Mouse (Mus musculus): ENCODE data around the gene Nat9. TPM values are rescaled to one million over a fixed set of nuclear protein-coding genes. Genes with fewer than 3 reads are reported as not detected.

Nat9 gene
- polyA plus RNA-seq, 1 experiment from 2014 or later = 13.8 TPM

DNA sequence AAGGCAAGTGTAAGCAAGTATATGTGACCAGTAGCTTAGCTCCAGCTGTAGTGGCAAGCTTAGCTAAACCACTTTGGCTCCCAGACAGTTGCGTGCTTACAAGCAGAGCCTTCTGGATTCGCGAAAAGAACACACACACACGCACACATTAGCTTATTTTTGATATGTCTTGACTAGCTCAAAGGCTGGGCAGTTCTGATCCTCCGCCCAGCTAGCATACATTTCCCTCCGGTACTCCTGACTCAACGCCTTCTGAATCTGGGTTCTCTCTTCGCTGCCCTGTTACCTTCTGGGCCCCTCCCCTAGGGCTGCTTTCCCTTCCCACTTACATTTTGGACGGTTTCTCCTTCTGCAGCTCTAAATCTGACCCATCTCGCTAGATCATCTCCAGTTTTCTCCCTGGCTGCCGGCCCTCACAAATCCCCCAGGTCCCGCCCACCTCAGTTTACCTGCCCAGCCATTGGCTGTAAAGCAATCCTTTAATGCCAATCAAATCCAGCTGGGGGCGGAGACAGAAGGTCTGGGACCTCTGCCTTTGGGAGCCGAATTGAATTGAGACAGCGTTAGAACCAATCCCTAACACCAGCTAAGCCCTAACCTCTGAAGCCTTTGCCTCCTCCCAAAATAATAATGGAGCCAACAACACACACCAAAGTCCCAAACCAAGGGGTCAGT is 35.8 kb downstream of the Nat9 start:
- ATAC-seq (ENCODE audit: extremely low read depth, insufficient number of reproducible peaks, low FRiP score, low TSS enrichment) = no peak
- Histone ChIP-seq H3K27me3 (replicated peaks) (peaks cover 58% of the 10 kb centered on the region), H3K4me2 (peak overlapping the region; percentile 69), H3K4me3 (peak overlapping the region; percentile 43), H3K4me1 (peaks cover 21% of the 10 kb centered on the region), H3K36me3 (no peaks in the 10 kb centered on the region), H3K9me3 (peaks cover 4% of the 10 kb centered on the region; the same call in 1 of the 2 replicates), H3K9ac (peak overlapping the region; percentile 69), H3K27ac (replicated peaks) (no peak overlapping the region)
- 8% methylated on average over 15 of the region's 15 CpGs for WGBS

DNA sequence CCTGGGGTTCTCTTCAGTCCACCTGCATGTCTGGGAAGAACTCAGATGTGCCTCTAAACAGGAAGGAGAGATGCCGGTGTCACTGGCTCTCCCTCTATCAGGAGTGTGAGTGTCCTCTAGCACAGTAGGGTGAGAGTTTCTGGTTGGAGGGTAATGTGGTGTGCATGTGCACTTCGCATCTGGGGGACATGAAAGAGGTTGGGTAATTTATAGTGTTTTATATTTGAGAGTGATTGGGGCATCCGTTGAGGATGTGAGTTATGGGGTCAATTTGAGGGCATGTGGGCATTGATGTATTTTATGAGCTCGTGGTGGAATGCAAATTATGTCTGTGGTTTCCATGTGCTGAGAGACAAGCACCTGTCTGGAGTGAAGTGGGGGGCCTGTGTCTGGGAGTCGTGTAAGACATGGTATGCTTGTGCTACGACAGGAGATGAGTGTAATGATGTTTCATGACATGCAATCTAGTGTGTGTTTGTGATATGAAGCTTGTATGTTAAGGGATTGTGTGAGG is 36.9 kb downstream of the Nat9 start:
- H3K4me2 ChIP-seq = no peak overlapping the region
- H3K27ac ChIP-seq (replicated peaks) = no peak overlapping the region
- WGBS = 55% methylated on average over 6 of the region's 6 CpGs
- H3K27me3 ChIP-seq (replicated peaks) = peaks cover 47% of the 10 kb centered on the region
- ATAC-seq (ENCODE audit: extremely low read depth, insufficient number of reproducible peaks, low FRiP score, low TSS enrichment) = no peak
- no peaks in the 10 kb centered on the region for H3K36me3 ChIP-seq
- H3K4me1 ChIP-seq = peaks cover 21% of the 10 kb centered on the region
- peaks cover 4% of the 10 kb centered on the region; the same call in 1 of the 2 replicates for H3K9me3 ChIP-seq
- no peak overlapping the region for H3K9ac ChIP-seq
- no peak overlapping the region for H3K4me3 ChIP-seq

DNA sequence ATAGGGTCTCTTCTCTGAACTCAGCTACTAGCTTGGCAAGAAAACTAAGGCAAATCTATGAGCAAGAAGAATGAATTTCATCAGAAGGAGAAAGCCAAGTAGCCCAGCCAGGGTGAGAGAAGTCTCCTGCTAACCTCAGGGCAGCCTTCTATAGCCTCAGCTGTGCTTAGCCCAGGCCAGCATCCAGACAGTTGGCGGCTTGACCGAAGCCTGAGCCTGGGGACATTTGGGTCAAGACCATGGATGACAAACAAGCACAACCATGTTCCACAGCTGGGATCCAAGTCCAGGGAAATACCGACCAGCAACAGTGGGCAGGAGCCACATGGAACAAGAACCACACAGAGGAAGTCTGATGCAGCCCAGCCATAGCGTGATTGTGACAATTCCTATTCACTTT is 39.8 kb downstream of the Nat9 start:
- Histone ChIP-seq H3K4me3 (no peak overlapping the region), H3K9me3 (peaks cover 4% of the 10 kb centered on the region; the same call in 1 of the 2 replicates), H3K27ac (replicated peaks) (no peak overlapping the region), H3K9ac (no peak overlapping the region), H3K4me1 (peaks cover 9% of the 10 kb centered on the region; the same call in 1 of the 2 replicates), H3K4me2 (no peak overlapping the region), H3K27me3 (replicated peaks) (peaks cover 27% of the 10 kb centered on the region), H3K36me3 (no peaks in the 10 kb centered on the region)
- WGBS = 76% methylated on average over 4 of the region's 4 CpGs
- no peak for ATAC-seq (ENCODE audit: extremely low read depth, insufficient number of reproducible peaks, low FRiP score, low TSS enrichment)

DNA sequence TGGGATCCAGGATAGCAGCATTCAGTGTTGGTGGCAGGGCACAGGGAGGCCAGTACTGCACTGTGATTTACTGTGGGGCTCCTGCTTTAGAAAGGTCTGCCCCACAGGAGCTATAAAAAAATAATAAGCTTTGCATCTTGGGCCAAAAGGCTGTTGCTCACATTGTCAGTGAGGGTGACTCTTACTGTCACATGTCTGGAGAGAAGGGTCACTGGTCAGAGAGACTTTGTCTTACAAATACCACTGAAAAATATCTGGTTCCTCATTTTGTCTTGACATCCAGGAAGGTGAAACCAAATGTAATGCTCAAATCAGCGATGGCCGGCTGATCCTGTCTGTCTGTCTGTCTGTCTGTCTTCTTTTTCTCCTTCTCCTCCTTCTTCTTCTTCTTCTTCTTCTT is 45.7 kb downstream of the Nat9 start:
- Histone ChIP-seq H3K9ac (no peak overlapping the region), H3K9me3 (no peaks in the 10 kb centered on the region), H3K4me3 (no peak overlapping the region), H3K36me3 (no peaks in the 10 kb centered on the region), H3K4me2 (no peak overlapping the region), H3K27me3 (replicated peaks) (0 out of 2 replicates have a peak, but pooled peaks cover 13% of the 10 kb centered on the region), H3K4me1 (no peaks in the 10 kb centered on the region), H3K27ac (replicated peaks) (no peak overlapping the region)
- WGBS = 76% methylated on average over 2 of the region's 2 CpGs
- ATAC-seq (ENCODE audit: extremely low read depth, insufficient number of reproducible peaks, low FRiP score, low TSS enrichment) = no peak

DNA sequence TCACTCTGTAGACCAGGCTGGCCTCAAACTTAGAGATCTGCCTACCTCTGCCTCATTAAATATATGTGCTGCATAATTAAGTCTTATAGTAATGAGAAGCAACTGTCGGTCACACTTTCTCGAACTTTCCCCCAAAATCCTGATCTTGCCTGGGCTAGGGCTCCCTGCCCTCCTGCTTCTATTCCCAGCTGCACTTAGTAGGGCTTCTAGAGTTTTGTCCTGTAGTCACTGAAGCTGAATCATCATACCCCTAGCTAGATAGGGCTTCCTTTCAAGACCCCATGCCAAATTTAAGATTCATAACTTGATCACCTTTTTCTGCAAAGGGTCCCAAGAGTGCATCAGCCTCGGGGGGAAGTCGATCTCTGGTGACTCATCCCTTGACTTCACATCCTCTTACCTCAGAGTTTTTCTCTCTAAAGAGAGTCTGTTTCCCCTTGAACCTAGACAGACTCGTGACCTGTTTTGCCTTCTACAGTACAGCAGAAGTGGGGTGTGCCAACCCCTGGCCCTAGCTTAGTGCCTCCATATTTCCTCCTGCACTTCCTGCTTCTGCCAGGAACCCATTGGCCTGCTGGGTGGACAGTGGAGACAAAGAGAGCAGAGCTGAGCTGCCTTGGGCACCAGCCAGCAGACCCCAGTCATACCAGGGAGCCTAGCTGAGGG is 48.9 kb downstream of the Nat9 start:
- Histone ChIP-seq H3K27me3 (replicated peaks) (0 out of 2 replicates have a peak, but pooled peaks cover 6% of the 10 kb centered on the region), H3K4me2 (no peak overlapping the region), H3K36me3 (no peaks in the 10 kb centered on the region), H3K4me3 (no peak overlapping the region), H3K9me3 (no peaks in the 10 kb centered on the region), H3K27ac (replicated peaks) (no peak overlapping the region), H3K4me1 (no peaks in the 10 kb centered on the region), H3K9ac (no peak overlapping the region)
- WGBS = 61% methylated on average over 5 of the region's 5 CpGs
- ATAC-seq (ENCODE audit: extremely low read depth, insufficient number of reproducible peaks, low FRiP score, low TSS enrichment) = no peak

DNA sequence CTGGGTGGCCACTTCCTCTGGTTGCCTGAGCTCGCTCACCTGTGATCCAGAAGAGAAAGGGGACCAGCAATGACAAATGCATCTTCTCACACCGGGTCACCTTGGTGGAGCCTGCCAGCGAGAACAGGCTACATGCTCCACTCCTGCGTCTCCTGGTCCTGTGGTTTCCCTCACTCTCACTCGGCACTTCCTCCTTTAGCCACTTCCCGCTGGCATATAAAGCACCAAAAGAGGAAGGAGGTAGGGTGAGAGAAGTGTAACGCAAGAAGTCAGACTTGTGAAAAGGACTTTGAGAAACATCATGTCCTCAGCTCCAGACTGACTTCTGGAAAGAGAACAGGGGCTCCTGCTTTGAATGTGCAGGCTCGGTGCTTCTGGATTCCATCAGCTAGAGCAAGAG is 53.9 kb downstream of the Nat9 start, which contains the start of gene Cd300lf:
TSS of gene Cd300lf (minus strand) at position 193 of the 400 bp plus-strand sequence.
- ATAC-seq (ENCODE audit: extremely low read depth, insufficient number of reproducible peaks, low FRiP score, low TSS enrichment) = no peak
- Histone ChIP-seq H3K4me1 (no peaks in the 10 kb centered on the region), H3K27me3 (replicated peaks) (no peaks in the 10 kb centered on the region), H3K9ac (no peak within 1 kb of the TSS), H3K9me3 (no peaks in the 10 kb centered on the region), H3K36me3 (no peaks in the 10 kb centered on the region), H3K4me2 (no peak within 1 kb of the TSS), H3K4me3 (no peak within 1 kb of the TSS), H3K27ac (replicated peaks) (no peak within 1 kb of the TSS)
- 63% methylated on average over 8 of the region's 8 CpGs for WGBS

Other genes with a start within 250 kb of the Nat9 start
- not detected in 2 replicates for gene Cd300c, start 218.7 kb downstream of the Nat9 start, polyA plus RNA-seq (2015; fragmentation: Nextera tagmentation; extraction: Ambion mirVana)
- 0.05 and 0.40 TPM in 2 replicates for gene Cd300ld, start 197.9 kb downstream of the Nat9 start, polyA plus RNA-seq (2015; fragmentation: Nextera tagmentation; extraction: Ambion mirVana)
- 1.6 and 1.9 TPM in 2 replicates for gene Cd300c2, start 186.0 kb downstream of the Nat9 start, polyA plus RNA-seq (2015; fragmentation: Nextera tagmentation; extraction: Ambion mirVana)
- gene Cd300ld2, start 171.7 kb downstream of the Nat9 start, polyA plus RNA-seq (2015; fragmentation: Nextera tagmentation; extraction: Ambion mirVana) = not detected in 2 replicates
- gene Cd300ld4, start 160.8 kb downstream of the Nat9 start, polyA plus RNA-seq (2015; fragmentation: Nextera tagmentation; extraction: Ambion mirVana) = not detected in 2 replicates
- not detected in 2 replicates for gene Cd300ld5, start 150.1 kb downstream of the Nat9 start, polyA plus RNA-seq (2015; fragmentation: Nextera tagmentation; extraction: Ambion mirVana)
- gene Cd300ld3, start 139.4 kb downstream of the Nat9 start, polyA plus RNA-seq (2015; fragmentation: Nextera tagmentation; extraction: Ambion mirVana) = not detected in 2 replicates
- gene Cd300e, start 125.7 kb downstream of the Nat9 start, polyA plus RNA-seq (2015; fragmentation: Nextera tagmentation; extraction: Ambion mirVana) = not detected in 2 replicates
- 1.2 and 1.7 TPM in 2 replicates for gene Rab37, start 96.4 kb downstream of the Nat9 start, polyA plus RNA-seq (2015; fragmentation: Nextera tagmentation; extraction: Ambion mirVana)
- 0.37 and 0.38 TPM in 2 replicates for gene Cd300lf, start 53.9 kb downstream of the Nat9 start, polyA plus RNA-seq (2015; fragmentation: Nextera tagmentation; extraction: Ambion mirVana)
- 23.1 and 24.4 TPM in 2 replicates for gene Slc9a3r1, start 24.5 kb downstream of the Nat9 start, polyA plus RNA-seq (2015; fragmentation: Nextera tagmentation; extraction: Ambion mirVana)
- gene Tmem104, start 372 bp downstream of the Nat9 start, polyA plus RNA-seq (2015; fragmentation: Nextera tagmentation; extraction: Ambion mirVana) = 7.1 and 7.7 TPM in 2 replicates
- gene Grin2c, start 79.4 kb upstream of the Nat9 start, polyA plus RNA-seq (2015; fragmentation: Nextera tagmentation; extraction: Ambion mirVana) = 0.04 TPM in 1 of 2 replicates, not detected in the other
- gene Fdxr, start 89.2 kb upstream of the Nat9 start, polyA plus RNA-seq (2015; fragmentation: Nextera tagmentation; extraction: Ambion mirVana) = 9.5 and 11.7 TPM in 2 replicates
- 0.71 and 0.74 TPM in 2 replicates for gene Fads6, start 109.8 kb upstream of the Nat9 start, polyA plus RNA-seq (2015; fragmentation: Nextera tagmentation; extraction: Ambion mirVana)
- gene Otop2, start 119.3 kb upstream of the Nat9 start, polyA plus RNA-seq (2015; fragmentation: Nextera tagmentation; extraction: Ambion mirVana) = not detected in 2 replicates
- 0.09 and 0.13 TPM in 2 replicates for gene Ush1g, start 134.2 kb upstream of the Nat9 start, polyA plus RNA-seq (2015; fragmentation: Nextera tagmentation; extraction: Ambion mirVana)
- not detected in 2 replicates for gene Otop3, start 146.9 kb upstream of the Nat9 start, polyA plus RNA-seq (2015; fragmentation: Nextera tagmentation; extraction: Ambion mirVana)
- 6.8 and 7.0 TPM in 2 replicates for gene Hid1, start 179.9 kb upstream of the Nat9 start, polyA plus RNA-seq (2015; fragmentation: Nextera tagmentation; extraction: Ambion mirVana)
- gene Cdr2l, start 194.1 kb upstream of the Nat9 start, polyA plus RNA-seq (2015; fragmentation: Nextera tagmentation; extraction: Ambion mirVana) = 6.7 and 7.4 TPM in 2 replicates
- gene Mrpl58, start 215.9 kb upstream of the Nat9 start, polyA plus RNA-seq (2015; fragmentation: Nextera tagmentation; extraction: Ambion mirVana) = 173 and 184 TPM in 2 replicates
- gene Atp5h, start 232.1 kb upstream of the Nat9 start, polyA plus RNA-seq (2015; fragmentation: Nextera tagmentation; extraction: Ambion mirVana) = 1,581 and 1,838 TPM in 2 replicates
- gene Kctd2, start 232.3 kb upstream of the Nat9 start, polyA plus RNA-seq (2015; fragmentation: Nextera tagmentation; extraction: Ambion mirVana) = 8.8 and 12.1 TPM in 2 replicates

Measured in heart, embryonic 13.5 days (tissue).